Mouse (Mus musculus) G1E (cell line): ENCODE data around the gene Ugt1a1.

ENCODE experiments used
- CTCF ChIP-seq: IDR thresholded peaks from 2 replicates; pipeline ENCODE4 v1.5.1; 2012; ENCODE audit warnings: low read depth, low read length, inconsistent platforms, mixed read lengths
- GATA1 ChIP-seq: IDR thresholded peaks from 2 replicates; pipeline ENCODE4 v1.6.1; 2012; ENCODE audit warnings: borderline replicate concordance, low read length, inconsistent platforms, mixed read lengths
- POLR2AphosphoS5 ChIP-seq: IDR thresholded peaks from 2 replicates; pipeline ENCODE4 v1.6.1; 2012; ENCODE audit warnings: low read depth, low read length, inconsistent platforms; ENCODE audit not compliant: insufficient replicate concordance
- TAL1 ChIP-seq: conservative IDR thresholded peaks from 2 replicates; pipeline ENCODE4 v1.6.1; 2012; ENCODE audit warnings: low read depth, low read length, inconsistent platforms, mixed read lengths

DNA sequence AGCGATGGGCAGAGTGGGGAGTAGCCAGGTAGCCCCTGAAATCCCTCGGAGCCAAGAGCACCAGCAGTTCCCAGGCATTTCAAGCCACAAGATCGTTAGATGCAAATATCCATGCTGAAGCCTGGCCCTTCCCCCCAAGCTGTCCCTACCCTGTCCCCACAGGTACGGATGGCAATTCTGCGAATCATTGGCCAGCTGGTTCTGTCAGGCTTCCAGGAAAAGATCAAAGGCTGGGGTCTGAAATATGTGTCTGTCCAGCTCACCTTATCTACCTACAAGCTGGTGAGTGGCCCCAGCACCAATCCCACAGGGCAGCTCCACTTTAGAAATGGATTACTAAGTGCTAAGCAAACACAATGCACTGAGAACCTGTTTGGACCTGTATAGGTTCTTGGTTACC is 25.6 kb downstream of the Ugt1a1 start:
- TF ChIP-seq CTCF (0 out of 2 replicates have a peak, but pooled peaks have one; percentile 1), TAL1 (no peak), GATA1 (no peak), POLR2AphosphoS5 (no peak)
